Mouse (Mus musculus): ENCODE measurements at regions not wholly inside any gene's neighbourhood (a gene's known extent, or its start where the extent isn't known, plus 50 kb on each side); places are given as distances from the start of the nearest gene placed in this dataset.
"Not testable (repeated sequence)": the region's sequence is repeated elsewhere in the genome, so short reads cannot be mapped to it uniquely, and the experiment has no call there.

- Histone ChIP-seq H3K27ac (ENCODE audit: insufficient read depth, low read length) (no peak overlapping the region), H3K4me3 (replicated peaks; ENCODE audit: insufficient read depth, low read depth, low read length) (no peak overlapping the region), H3K27me3 (ENCODE audit: control insufficient read depth, insufficient read depth, low read length) (no peaks in the 10 kb centered on the region), H3K4me1 (ENCODE audit: control insufficient read depth, insufficient read depth, low read length) (no peaks in the 10 kb centered on the region)
- TF ChIP-seq POLR2A (IDR thresholded peaks at IDR 0.05; ENCODE audit: borderline replicate concordance, insufficient read depth, low read length) (no peak), CTCF (IDR thresholded peaks at IDR 0.05; ENCODE audit: borderline replicate concordance, insufficient read depth, low read depth, low read length) (no peak)
- 74% methylated on average over 2 of the region's 2 CpGs for WGBS
- DNase-seq = no peak
These were observed 1092.2 kb upstream of the 1700008P02Rik start for GRCm38 (mm10) chr3:7712466-7712865.

- no peak overlapping the region for H3K4me3 ChIP-seq (replicated peaks; ENCODE audit: insufficient read depth, low read depth, low read length)
- 72% methylated on average over 2 of the region's 2 CpGs for WGBS
- no peaks in the 10 kb centered on the region for H3K27me3 ChIP-seq (ENCODE audit: control insufficient read depth, insufficient read depth, low read length)
- H3K4me1 ChIP-seq (ENCODE audit: control insufficient read depth, insufficient read depth, low read length) = no peaks in the 10 kb centered on the region
- no peak for DNase-seq
- TF ChIP-seq POLR2A (IDR thresholded peaks at IDR 0.05; ENCODE audit: borderline replicate concordance, insufficient read depth, low read length) (no peak), CTCF (IDR thresholded peaks at IDR 0.05; ENCODE audit: borderline replicate concordance, insufficient read depth, low read depth, low read length) (no peak)
- H3K27ac ChIP-seq (ENCODE audit: insufficient read depth, low read length) = no peak overlapping the region
These were observed 1088.4 kb upstream of the 1700008P02Rik start for GRCm38 (mm10) chr3:7708609-7709008.

- no peak for DNase-seq
- H3K4me3 ChIP-seq (replicated peaks; ENCODE audit: insufficient read depth, low read depth, low read length) = no peak overlapping the region
- WGBS = 80% methylated on average over 1 of the region's 1 CpGs
- H3K27ac ChIP-seq (ENCODE audit: insufficient read depth, low read length) = no peak overlapping the region
- H3K27me3 ChIP-seq (ENCODE audit: control insufficient read depth, insufficient read depth, low read length) = no peaks in the 10 kb centered on the region
- H3K4me1 ChIP-seq (ENCODE audit: control insufficient read depth, insufficient read depth, low read length) = no peaks in the 10 kb centered on the region
- no peak for TF ChIP-seq POLR2A (IDR thresholded peaks at IDR 0.05; ENCODE audit: borderline replicate concordance, insufficient read depth, low read length)
- no peak for TF ChIP-seq CTCF (IDR thresholded peaks at IDR 0.05; ENCODE audit: borderline replicate concordance, insufficient read depth, low read depth, low read length)
These were observed 1063.3 kb upstream of the 1700008P02Rik start for GRCm38 (mm10) chr3:7683536-7683935.

DNA sequence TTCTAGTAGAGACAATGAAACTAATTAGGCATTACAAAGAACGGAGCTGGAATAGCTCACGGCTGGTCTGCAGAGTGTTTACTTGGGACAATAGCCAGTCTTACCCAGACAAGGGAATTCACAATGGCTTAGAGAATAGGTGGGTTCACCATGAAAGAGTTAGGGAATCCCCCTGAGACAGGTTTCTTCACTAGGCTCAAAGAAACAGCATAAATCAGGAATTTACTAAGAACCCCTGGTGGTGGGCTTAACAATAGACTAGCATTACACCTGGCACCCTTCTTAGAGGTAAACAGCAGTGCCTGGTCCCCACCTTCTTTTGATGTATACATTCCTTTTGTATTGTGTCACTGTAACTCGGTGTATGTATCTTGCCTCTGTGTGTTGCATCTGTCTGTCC is 1062.6 kb upstream of the 1700008P02Rik start:
- not testable (repeated sequence) for DNase-seq
- 58% methylated on average over 3 of the region's 3 CpGs for WGBS

GRCm38 (mm10) chr3:7682311-7682710 is 1062.1 kb upstream of the 1700008P02Rik start:
- Histone ChIP-seq H3K4me1 (ENCODE audit: control insufficient read depth, insufficient read depth, low read length) (no peaks in the 10 kb centered on the region), H3K27ac (ENCODE audit: insufficient read depth, low read length) (no peak overlapping the region), H3K4me3 (replicated peaks; ENCODE audit: insufficient read depth, low read depth, low read length) (no peak overlapping the region), H3K27me3 (ENCODE audit: control insufficient read depth, insufficient read depth, low read length) (no peaks in the 10 kb centered on the region)
- no peak for DNase-seq
- WGBS = 82% methylated on average over 3 of the region's 3 CpGs
- no peak for TF ChIP-seq POLR2A (IDR thresholded peaks at IDR 0.05; ENCODE audit: borderline replicate concordance, insufficient read depth, low read length)
- no peak for TF ChIP-seq CTCF (IDR thresholded peaks at IDR 0.05; ENCODE audit: borderline replicate concordance, insufficient read depth, low read depth, low read length)

More for the DNA sequence above, 1062.6 kb upstream of the 1700008P02Rik start:
- H3K27me3 ChIP-seq (ENCODE audit: control insufficient read depth, insufficient read depth, low read length); H3K4me3 ChIP-seq (replicated peaks; ENCODE audit: insufficient read depth, low read depth, low read length); H3K27ac ChIP-seq (ENCODE audit: insufficient read depth, low read length); H3K4me1 ChIP-seq (ENCODE audit: control insufficient read depth, insufficient read depth, low read length): not testable (repeated sequence)

DNA sequence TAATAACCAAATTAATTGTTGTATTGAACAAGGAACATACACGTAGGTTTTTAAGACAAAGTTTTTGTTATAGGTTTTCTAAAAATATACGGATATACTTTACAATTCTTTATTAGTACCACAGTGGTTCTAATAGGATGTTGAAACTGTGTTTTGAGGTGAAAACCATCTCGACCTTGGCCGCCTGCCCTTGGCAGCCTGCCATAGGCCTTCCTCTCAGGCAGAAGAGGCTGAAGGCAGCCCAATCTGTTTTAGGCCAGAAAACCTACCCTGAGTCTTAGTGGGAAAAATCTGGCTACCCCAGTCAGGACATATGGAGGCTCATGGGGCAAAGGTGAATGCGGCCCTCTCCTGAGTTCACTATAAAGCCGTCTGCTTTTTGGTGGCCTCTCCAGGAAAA is 1049.7 kb upstream of the 1700008P02Rik start:
- TF ChIP-seq CTCF (IDR thresholded peaks at IDR 0.05; ENCODE audit: borderline replicate concordance, insufficient read depth, low read depth, low read length) = no peak
- TF ChIP-seq POLR2A (IDR thresholded peaks at IDR 0.05; ENCODE audit: borderline replicate concordance, insufficient read depth, low read length) = no peak
- Histone ChIP-seq H3K4me3 (replicated peaks; ENCODE audit: insufficient read depth, low read depth, low read length) (no peak overlapping the region), H3K27me3 (ENCODE audit: control insufficient read depth, insufficient read depth, low read length) (no peaks in the 10 kb centered on the region), H3K27ac (ENCODE audit: insufficient read depth, low read length) (no peak overlapping the region), H3K4me1 (ENCODE audit: control insufficient read depth, insufficient read depth, low read length) (no peaks in the 10 kb centered on the region)
- WGBS = 58% methylated on average over 6 of the region's 6 CpGs
- DNase-seq = no peak

DNA sequence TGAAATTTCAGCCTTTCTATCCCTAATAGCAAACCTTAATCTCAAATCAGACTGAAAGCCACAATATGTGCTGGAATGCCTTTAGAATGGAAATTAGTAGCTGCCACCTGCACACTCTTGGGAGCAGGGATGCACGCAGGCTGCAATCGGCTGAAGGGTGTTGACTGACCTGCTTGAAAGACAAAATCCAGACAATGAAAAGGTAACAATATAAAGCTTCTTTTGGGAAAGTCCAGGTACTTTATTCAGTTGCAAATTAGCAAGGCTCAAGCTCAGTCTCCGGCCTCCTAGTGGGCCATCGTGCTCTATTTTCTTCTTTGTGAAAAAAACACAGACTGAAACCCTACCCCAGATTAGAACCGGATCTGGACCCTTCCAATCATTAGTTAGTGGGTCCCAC is 1047.6 kb upstream of the 1700008P02Rik start:
- H3K4me3 ChIP-seq (replicated peaks; ENCODE audit: insufficient read depth, low read depth, low read length) = not testable (repeated sequence)

GRCm38 (mm10) chr3:7666391-7667142 is 1046.3 kb upstream of the 1700008P02Rik start:
- H3K27me3 ChIP-seq (ENCODE audit: control insufficient read depth, insufficient read depth, low read length); H3K4me1 ChIP-seq (ENCODE audit: control insufficient read depth, insufficient read depth, low read length); H3K27ac ChIP-seq (ENCODE audit: insufficient read depth, low read length); DNase-seq; H3K4me3 ChIP-seq (replicated peaks; ENCODE audit: insufficient read depth, low read depth, low read length): not testable (repeated sequence)
- 78% methylated on average over 9 of the region's 9 CpGs for WGBS

More for the DNA sequence above, 1047.6 kb upstream of the 1700008P02Rik start:
- not testable (repeated sequence) for H3K4me1 ChIP-seq (ENCODE audit: control insufficient read depth, insufficient read depth, low read length); DNase-seq; H3K27me3 ChIP-seq (ENCODE audit: control insufficient read depth, insufficient read depth, low read length); H3K27ac ChIP-seq (ENCODE audit: insufficient read depth, low read length)
- 80% methylated on average over 5 of the region's 5 CpGs for WGBS
